Mouse (Mus musculus) adrenal gland, adult 8-10 months (tissue): Measurements from ENCODE around the gene Atox1. TPM values are rescaled to one million over a fixed set of nuclear protein-coding genes. Genes with fewer than 3 reads are reported as not detected.
A peak's percentile ranks its signal among the peaks of the same experiment; 100 is the strongest.

Experiments used
- DNase-seq: peaks from one replicate; pipeline ENCODE4 v3.0.0; 2022
- total RNA-seq, 4 experiments: library from RNA; stranded (reverse); gene quantifications; 2 replicates each; pipeline ENCODE4 v1.2.4; 2022

Gene Atox1
- 100 to 1,000 TPM; 171 to 396 (median 303) TPM for total RNA-seq

DNA sequence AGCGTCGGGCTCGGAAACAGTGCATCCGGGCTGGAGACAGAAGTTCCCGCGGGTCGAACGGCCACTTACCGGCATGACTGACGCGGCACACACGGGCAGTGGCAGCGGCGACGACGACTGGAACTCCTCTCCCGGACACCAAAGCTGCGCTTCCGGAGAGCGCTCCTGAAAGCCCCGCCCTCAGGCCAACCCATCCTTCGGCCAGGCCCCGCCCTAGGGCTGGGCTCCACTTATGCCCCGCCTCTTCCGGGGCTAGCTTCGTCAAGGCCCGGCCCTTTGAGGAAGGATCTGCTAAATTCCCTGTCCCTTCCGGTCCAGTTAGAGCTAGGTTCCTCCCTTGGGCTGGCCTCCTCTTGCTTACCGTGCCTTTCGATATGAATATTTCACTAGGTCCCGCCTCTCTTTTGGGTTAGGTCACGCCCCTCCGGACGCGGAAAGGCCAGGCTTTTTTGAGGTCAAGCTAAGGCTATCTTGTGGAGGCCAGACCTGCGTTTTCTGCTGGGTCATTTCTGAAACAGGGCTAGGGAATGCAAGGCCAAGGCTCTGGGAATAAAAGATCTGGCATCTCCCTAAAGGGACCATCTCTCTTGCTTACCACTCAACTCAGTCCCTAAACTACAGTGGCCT lies at the start of gene Atox1:
Gene Atox1 (minus strand): TSS at position 221 of the 627 bp plus-strand sequence.
- peak; percentile 97 for DNase-seq

DNA sequence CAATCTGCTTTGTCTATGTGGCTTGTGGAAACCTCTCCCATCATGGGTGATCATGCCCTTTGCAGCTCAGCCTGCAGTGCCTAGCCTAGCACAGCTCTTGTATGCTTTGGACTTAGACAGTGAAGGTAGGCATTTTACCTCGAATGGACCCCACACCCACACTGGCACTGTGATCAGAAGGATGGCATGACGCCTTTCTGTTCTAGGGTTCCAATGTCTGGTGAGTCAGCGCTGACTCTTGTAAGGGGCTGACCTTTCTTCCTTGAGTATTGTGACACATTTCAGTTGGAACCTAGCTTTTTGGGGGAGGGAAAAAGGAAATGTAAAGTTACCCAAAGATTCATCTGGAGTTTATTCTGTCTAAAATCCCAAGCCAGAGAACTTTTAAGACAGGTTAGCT lies 44.4 kb upstream of the Atox1 start:
- peak; percentile 25 for DNase-seq

DNA sequence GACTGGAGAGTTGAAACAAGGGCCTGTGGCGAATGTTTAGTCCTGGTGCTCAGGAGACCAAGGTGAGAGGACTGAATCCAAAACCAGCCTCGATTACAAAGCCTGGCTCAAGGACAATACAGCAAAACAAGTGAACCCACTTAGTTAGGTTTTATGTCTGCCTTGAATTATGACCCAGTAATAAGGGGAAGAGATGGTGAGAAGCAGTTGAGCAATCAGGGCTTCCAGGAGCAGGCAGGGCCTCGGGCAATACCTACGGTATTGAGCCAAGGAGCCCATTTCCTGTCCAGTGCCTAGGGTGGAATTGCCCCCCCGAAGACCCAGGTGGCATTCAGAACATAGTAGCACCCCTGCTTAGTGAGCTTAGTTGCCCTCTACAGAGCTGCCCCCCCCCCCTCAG lies 41.8 kb upstream of the Atox1 start:
- DNase-seq, result no peak

DNA sequence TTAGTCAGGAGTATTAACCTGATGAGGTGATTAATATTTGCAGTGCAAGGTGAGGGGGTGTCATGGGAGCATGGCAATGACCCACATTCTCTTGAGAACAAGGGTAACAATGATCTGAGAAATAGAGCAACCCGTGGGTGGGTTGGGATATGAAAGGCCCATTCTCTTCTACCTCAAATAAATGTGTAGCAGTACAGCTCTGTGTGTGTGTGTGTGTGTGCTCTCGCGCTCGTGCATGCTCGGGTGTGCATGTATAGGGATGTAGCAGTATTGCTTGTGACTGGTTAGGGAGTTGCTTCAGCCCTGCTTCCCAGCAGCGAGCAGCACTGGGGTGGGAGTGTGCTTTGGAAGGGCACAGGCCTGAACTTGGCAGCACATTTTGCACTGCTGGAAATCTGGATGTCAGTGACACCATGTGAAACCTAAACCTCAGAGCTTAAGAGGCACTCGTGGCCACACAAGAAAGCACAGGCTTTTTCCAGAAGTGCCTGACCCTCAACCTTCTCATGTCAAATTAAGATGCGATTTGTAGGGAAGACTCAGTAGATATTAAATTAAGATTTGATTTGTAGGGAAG lies 41.0 kb upstream of the Atox1 start:
- no peak for DNase-seq

DNA sequence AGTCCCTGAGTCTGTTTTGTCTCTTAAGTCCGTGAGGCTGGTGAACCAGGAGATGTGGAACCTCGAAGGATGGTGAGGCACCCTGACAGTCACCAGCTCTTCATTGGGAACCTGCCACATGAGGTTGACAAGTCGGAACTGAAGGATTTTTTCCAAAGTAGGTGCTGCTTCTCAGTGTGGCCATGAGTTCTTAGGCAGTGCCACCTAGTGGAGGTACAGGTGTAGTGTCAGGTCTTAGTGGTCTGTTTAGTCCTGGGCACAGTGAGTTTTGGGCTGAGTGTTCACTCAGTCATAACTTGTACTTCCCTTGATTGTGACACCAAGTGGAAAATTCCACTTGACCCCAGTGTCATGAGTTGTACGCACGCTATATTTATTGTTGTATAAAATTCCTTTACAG lies 36.8 kb upstream of the Atox1 start:
- peak; percentile 33 for DNase-seq

DNA sequence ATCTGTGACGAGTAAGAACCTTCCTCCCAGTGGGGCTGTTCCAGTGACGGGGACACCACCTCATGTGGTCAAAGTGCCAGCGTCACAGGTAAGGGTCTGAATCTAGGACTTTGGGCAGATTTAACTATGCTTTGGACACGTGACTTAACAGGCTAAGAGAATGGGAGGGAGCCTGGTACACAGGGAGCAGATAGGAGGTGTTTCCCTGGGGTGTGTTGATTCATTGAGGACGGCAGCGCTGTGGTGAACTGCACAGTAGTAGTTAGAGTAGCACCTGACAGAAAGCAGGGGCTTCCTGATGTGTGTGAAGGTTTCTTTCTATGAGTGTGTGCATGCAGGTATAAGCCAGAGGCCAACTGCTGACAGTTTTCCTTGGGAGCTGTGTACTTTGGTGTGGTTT lies 35.1 kb upstream of the Atox1 start:
- DNase-seq, result no peak

DNA sequence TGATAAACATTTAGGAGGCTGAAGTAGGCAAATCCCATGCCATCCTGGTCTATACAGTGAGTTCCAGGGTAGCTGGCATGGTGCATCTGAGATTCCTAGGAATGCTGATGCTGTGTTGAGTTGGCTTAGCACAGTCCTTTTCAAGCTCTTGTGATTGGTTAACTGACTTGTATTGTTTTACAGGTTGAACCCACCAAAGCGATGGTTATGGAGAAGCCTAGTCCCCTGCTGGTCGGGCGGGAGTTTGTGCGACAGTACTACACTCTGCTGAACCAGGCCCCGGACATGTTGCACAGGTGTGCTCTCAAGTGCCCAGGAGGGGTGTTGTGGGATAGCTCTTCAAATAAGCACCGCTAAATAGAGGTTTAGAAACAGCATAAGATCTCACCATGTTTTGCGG lies 24.4 kb upstream of the Atox1 start:
- DNase-seq, result no peak

DNA sequence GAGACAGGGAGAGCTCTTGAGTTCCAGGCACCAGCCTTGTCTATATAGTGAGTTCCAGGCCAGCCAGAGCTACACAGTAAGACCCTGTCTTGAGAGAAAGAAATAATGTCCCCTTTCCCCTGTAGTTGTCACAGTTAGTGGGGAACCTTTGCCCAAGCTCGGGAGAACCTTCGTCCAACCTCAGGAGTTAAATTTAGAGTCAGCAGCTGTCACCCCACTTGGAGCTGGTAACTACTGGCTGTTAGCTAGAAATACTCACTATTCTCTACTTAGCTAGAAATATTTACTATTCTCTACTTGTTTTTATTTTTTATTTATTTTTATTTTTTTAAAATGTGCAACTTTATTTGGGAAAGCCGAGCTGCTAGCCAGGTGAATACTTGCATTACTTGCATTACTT lies 12.2 kb upstream of the Atox1 start:
- no peak for DNase-seq

DNA sequence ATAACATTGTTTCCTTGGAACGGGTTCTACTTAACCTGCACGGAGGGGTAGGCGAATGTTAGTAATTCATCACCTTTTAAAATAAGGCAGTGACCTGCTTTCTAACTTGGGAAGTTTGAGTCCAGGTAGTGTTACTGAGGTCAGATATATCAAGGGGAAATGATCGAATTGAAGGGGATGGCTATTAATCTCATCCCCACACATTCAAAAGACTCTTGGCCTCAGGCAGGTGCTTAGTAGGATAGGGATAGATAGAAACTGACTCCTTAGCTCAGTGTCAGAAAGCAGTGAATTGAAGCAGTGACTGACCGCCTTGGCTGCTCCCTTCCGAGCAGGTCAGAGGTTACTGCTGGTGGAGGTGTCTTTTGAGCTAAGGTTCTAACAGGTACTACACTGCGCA lies 10.4 kb upstream of the Atox1 start:
- DNase-seq, result no peak

DNA sequence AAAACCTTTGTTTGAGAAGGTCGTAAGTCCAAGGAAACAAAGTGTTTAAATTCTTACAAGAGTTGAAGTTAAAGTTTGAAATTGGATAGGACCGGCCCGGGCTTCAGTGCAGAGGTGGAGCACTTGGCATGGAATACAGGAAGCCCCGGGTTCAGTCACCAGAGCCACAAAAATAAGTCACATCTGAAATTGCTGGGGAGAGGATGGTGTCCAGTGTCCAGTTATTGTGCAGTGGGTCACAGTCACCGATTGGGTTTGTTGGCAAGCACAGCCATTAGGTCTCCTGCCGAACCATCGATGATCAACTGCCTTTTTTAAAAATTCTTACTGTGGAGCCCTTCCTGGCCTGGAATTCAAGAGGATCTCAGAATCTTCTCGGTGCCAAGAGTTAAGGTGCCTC lies 9.7 kb upstream of the Atox1 start:
- no peak for DNase-seq

DNA sequence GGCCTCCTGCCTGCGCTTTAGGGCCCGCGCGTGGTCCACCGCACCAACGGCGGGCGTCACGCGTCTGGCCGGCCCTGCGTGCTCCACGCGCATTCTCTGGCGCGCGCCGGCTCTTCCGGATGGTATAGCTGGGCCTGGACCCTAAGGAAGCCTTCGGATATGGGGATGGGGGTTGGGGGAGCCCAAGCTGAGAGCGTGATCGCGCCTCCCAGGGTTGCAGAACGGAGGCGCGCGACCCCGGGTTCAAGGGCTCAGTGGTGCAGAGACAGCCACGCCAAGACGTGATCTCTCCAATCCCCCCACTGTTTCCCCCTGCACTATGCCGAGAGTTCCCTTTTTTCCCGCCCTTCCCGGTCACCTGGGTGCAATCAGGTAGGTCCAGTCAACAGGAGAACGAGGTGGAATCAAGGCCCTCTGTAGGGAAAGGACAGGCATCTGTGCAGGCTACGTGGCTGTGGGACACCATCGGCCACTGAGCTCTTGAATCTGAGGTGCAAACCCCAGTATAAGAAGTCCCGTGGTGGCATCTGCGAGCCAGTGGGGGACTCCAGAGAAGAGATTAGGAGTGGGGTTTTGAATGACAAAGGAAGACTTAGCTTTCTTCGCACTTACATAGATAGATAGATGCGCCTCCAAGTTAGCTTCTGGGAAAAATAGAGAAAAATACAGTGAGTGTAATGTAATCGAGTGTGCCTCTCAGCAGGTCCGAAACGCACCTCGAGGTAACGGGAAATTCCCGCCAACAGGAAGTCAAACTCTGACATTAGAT lies 9.1 kb upstream of the Atox1 start:
- no peak for DNase-seq

DNA sequence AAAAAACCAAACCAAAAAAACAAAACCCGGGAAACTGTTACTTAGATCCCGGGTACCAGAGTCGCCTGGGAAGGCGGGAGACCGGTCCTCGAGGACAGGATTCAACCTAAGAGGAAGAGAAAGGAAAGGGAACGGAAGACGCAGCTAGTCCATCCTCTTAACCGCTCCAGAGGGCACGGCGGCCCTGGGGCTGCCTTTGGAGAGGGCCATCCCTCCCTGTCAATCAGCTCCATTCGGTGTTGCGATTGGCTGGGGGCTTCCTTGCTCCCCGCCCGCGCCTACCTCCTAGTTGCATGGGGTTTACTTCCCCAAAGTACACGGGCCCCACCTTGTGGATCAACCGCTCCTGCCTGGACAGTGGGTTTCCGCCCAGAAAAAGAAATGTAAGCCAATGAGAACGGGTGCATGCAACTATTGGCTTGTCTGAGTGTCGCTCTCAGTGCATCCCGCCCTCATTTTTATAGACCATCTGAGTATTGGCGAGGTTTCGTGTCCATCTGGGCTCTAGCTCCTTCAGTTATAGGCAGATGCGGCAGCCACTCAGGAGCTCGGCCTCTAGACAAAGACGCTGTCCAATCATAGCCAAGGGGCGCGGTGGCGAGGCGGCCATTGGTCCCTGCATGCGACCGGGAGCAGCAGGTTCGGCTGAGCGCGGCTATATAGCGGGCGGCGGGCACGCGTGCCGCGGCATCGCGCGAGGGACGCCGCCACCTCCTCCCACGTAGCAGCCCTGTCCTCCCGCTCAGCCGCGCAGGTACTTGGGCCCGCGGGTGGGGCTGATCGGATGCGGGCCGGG lies 8.2 kb upstream of the Atox1 start, which contains the start of gene G3bp1:
Gene G3bp1 (plus strand): TSS at position 638 of the 796 bp plus-strand sequence.
- DNase-seq, result peak; percentile 100

DNA sequence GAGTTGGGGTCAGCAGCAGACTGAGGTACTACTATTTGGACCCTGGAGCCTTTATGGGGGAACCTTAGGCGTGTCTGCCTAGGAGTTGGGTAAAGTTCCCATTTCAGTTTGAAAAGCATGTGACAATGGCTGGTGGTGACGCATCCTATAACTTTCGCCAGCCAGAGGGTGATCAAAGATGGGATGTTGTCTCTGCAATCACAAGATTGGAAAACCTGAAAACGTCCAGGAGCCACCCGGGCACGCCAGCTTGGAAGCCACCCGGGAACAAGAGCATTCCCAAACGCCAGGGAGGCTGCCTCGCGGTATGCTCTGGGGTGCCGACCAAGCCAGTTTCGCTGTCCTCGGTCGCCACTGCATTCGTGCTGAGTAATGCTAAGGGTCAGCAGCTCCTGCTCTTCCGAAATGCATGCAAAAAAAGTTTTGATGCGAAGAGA lies 7.6 kb upstream of the Atox1 start:
- DNase-seq, result no peak

DNA sequence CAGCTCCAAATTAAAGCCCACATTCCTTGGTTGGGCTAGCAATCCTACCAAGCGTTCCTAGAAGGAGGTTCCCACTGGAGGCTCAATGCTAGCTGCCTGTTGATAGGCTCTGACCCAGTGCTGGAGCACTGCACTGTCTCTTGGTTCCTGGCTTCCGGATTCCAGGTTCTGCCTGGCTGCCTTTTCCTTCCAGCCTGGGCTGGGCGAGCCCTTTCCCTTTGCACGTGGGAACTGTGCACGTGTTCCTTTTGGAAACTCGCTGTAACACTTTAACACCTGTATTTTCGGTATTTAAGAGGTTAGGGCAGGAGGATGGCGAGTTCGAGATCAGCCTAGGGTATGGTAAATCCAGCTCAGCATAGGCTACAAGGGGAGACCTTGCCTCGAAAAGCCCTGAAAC lies 7.0 kb upstream of the Atox1 start:
- DNase-seq, result no peak

DNA sequence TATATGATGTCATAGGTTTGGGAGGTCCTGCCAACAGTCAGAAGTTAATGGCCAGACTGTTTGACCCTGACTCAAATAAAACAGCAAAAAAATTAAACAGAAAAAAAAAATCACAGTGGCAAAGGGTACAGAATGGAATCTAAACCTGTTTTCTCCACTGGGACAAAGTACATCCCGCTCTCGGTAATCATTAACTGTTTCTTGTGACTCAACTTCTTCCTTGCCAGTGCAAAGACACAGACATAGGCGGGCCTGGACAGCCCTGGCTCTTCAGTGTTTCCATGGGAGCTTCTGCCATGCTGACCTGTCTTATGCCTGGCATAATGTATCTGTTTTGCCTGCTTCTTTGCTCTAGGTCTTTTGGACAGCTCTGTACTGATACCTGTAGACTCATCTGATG lies 4.1 kb upstream of the Atox1 start:
- no peak for DNase-seq

DNA sequence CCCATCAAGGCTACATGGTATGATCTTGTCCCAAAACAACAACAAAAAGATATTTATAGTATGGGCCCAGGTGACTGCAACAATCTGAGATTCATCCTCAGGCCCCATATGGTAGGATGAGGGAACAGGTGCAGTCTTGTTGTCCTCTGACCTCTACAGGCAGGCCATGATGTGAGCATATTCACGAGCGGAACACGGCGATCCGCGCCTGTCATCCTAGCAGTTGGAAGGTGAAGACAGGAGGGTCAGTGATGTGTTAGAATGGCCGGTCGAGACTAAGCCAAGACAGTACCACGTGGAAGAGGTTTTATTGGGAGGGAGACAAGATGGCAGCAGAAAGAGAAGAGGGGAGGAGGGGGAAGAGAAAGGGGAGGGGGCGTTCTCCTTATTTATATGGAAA lies 3.7 kb upstream of the Atox1 start:
- no peak for DNase-seq

DNA sequence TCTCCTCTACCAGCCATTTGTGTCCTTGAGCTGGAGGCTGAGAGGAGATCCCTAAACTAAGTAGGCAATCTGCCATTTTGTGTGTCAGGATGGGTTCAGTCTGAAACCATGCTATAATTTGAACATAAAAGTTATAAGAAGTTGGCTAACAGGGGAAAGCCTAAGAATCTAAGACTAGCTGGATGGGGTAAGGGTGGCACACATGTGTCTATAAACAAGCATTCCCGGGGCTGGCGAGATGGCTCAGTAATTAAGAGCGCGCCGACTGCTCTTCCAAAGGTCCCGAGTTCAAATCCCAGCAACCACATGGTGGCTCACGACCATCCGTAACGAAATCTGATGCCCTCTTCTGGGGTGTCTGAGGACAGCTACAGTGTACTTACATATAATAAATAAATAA lies 1.1 kb upstream of the Atox1 start:
- DNase-seq, result no peak

DNA sequence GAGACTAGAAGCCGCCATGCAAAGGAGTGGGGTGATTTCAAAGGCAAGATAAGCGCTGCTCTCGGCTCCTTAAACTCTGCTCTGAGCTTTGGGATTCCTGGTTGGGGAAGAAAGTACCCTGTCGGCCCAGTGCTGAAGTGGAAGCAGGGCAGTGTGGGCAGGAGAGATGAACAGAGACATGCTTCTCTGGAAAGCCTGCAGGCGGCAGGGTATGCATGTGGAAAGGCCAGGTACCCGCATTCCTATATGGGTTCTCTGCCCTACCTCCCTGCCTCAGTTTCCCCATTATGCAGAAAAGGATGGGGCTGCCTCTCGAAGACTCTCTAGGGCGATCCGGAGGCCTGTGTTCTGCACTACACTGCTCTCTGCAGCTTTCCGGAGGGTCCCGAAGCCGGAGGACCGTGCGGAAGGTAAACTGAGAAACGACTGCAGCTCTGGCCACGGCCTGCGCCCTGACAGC lies 450 bp downstream of the Atox1 start:
- DNase-seq, result peak; percentile 43

DNA sequence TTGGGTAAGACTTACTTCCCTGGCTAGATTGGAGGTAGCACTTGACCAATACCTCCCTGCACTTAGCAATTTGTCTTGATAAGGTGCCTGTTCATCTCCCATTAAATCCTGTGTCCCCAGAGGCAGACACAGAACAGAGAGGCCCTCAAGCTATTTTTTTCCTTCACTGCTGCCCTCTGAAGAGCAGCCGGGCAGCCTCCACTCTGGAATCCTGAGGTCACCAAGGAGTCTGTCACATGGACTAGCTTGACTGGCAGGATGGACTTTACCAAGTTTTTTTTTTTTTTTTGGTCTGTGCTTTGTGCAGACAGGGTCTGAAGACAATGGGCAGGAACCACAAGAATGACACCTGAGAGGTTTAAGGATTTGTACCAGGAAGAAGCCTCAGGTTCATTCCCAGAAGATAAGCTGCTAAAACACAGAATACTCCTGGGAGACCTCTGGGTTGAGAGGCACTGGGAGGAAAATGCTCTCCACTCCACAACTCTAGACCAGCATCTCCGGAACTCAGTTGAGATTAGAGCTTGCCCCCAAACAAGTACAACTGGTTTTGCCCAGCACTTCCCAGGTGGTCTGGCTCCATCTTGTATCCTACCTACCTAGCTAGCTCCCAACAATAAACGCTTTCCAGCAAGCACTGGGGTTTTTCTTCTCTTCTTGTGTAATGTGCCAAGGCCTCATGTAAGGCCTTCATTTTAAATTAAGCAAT lies 1.0 kb downstream of the Atox1 start:
- DNase-seq, result no peak

DNA sequence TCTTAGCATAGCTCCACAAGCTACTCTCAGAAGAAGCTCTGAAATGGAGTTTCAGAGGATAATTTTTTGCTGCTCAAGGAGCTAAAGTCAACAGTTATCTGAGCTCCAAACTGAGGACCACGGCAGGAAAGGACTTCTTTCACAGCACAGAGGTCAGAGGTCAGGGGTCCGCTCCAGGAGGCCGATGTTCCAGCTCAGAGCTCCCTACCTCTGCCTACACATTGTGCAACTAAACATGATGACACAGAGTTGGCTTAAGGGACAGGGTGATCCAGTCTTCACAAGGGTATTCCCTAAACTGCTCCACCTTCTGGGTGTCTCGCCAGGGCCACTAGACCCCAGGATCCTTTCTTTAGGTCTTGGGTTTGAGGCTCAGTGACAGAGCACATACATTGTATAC lies 2.5 kb downstream of the Atox1 start:
- DNase-seq, result no peak

DNA sequence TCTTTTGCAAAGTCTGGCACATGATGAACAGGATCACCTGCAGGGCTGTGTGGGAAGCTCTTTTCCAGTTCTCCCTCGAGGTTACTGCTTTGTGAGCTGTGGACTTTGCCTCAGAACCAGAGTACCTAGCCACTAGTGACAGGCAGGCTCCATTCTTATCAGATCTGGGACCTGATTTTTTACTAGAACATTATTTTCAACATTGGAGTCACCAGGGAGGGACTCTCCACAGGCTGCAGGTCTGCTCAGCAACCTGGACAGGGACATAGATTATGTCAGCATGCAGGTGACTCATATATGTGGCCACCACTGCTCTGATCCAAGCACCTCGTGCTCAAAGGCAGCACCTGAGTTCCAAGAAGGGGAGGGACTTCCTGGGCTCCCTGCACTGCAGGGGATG lies 5.9 kb downstream of the Atox1 start:
- no peak for DNase-seq

DNA sequence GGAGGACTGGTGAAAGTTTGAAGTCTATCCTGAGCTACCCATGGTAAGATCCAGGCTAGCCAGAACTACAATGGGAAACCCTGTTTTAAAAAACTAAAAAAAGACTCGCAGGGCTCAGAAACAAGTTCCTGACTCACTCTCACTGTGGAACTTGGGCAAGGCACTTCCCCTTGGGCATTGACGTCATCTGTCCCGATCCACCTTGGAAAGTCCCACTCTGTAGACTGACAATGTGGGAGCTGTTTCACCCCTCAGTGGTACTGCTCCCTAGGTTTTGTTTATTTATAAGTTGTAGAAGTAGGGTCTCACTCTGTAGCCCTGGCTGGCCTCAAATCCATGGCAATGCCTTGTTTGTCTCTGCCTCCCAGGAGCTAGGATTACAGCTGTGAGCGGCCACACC lies 7.4 kb downstream of the Atox1 start:
- DNase-seq, result no peak
